In the genomic region with DNA sequence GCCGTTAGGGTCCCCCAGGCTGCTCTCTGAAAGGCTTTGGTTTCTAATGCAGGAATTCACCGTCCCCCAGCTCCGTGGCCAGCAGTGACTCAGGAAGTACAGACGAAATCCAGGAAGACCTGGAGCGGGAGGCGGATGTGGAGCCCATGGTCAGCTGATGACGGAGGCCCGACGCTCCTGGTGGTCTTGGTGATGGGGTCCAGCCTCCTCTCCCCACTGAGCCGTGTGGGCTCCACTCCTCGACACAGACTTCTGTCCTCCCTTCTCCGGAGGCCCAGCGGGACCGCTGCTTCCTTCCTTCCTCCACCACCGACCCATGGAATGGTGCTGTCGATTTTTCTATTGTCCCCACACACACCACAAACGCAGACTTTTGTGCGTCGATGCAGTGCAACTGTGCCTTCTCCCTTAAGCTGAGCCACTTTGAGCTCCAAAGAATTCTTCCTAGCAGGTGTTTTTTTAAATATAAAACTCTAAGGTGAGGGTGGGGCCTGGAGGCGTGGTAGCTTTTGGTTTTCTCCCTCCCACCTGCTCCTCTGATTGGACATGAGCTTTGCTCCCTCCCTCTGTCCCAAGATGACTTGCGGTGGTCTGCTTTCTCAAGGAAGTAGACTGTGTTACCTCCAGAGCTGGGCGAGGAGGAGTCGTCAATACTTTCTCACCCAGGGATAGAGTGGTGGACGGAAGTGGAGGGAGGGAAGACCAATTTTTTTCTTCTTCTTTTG, we compare ENCODE assay signal across 1 mouse cellular context.
TF ChIP-seq lines count a peak whose summit lies in the region.

No protein-coding gene starts in this region.

TF ChIP-seq in CH12.LX, 34 proteins besides CTCF, POLR2A, EP300 and RAD21 (continued from another document):
- TF ChIP-seq MAZ (IDR thresholded peaks at IDR 0.05; ENCODE audit: low read depth, low read length), result 0 out of 2 replicates have a peak, but pooled peaks have one; percentile 20
- no peak for TF ChIP-seq PAX5 (IDR thresholded peaks at IDR 0.05; ENCODE audit: low read length)
- TF ChIP-seq ELF1 (IDR thresholded peaks at IDR 0.05; ENCODE audit: low read depth, low read length), result peak; percentile 86
- TF ChIP-seq HCFC1 (IDR thresholded peaks at IDR 0.05; ENCODE audit: low read depth, low read length), result peak; percentile 67
